Mouse (Mus musculus) hindbrain, postnatal 0 days (tissue): ENCODE measurements at regions not wholly inside any gene's neighbourhood (a gene's known extent, or its start where the extent isn't known, plus 50 kb on each side); places are given as distances from the start of the nearest gene placed in this dataset.

Source experiments
- ATAC-seq: fragments of 200-750 bp; cut with Nextera tagmentation; 2 replicates; pipeline ENCODE4 v1.8.0; 2017; ENCODE audit warnings: mild to moderate bottlenecking, moderate TSS enrichment, moderate library complexity
- DNase-seq: peaks from one replicate; pipeline ENCODE4 v3.0.0-alpha.2; 2015; ENCODE audit warnings: low spot score
- H3K27ac ChIP-seq: fragments of 300-500 bp; sonication (generic); 2 replicates; pipeline ENCODE4 v1.5.1; 2014; ENCODE audit warnings: mild to moderate bottlenecking
- H3K27me3 ChIP-seq: fragments of 300-500 bp; sonication (generic); 2 replicates; pipeline ENCODE4 v1.6.1; 2014; ENCODE audit warnings: low read length, mixed read lengths; ENCODE audit not compliant: insufficient read depth
- H3K36me3 ChIP-seq: fragments of 300-500 bp; sonication (generic); 2 replicates; pipeline ENCODE4 v1.6.1; 2014; ENCODE audit warnings: low read length, mixed read lengths; ENCODE audit not compliant: insufficient read depth
- H3K4me1 ChIP-seq: fragments of 300-500 bp; sonication (generic); 2 replicates; pipeline ENCODE4 v1.6.1; 2014; ENCODE audit warnings: antibody characterized with exemption, low read length, mixed read lengths; ENCODE audit not compliant: insufficient read depth
- H3K4me2 ChIP-seq: fragments of 300-500 bp; sonication (generic); 2 replicates; pipeline ENCODE4 v1.6.1; 2014; ENCODE audit warnings: low read depth, mild to moderate bottlenecking, low read length, moderate library complexity, mixed read lengths
- H3K4me3 ChIP-seq: fragments of 300-500 bp; sonication (generic); 2 replicates; pipeline ENCODE4 v1.5.1; 2014; ENCODE audit warnings: low read length
- H3K9ac ChIP-seq: fragments of 300-500 bp; sonication (generic); replicated peaks from 2 replicates; pipeline ENCODE4 v1.6.1; 2014; ENCODE audit warnings: mild to moderate bottlenecking, low read length, moderate library complexity, mixed read lengths
- H3K9me3 ChIP-seq: fragments of 300-500 bp; sonication (generic); 2 replicates; pipeline ENCODE4 v1.6.1; 2016; ENCODE audit warnings: low read length, mixed read lengths
- CTCF ChIP-seq: IDR thresholded peaks from 2 replicates; pipeline ENCODE4 v1.5.1; 2016; ENCODE audit warnings: antibody characterized with exemption, control low read depth, low read depth
- WGBS: fragments of 180-500 bp; shearing (Covaris S2); extraction: QIAGEN DNeasy Blood & Tissue Kit; methylation state at CpG from one replicate; pipeline ENCODE4 v1.1.7; 2014; 5-methylcytosine and 5-hydroxymethylcytosine counted together

GRCm38 (mm10) chr6:102977122-102977521 is 404.2 kb upstream of the Cntn3 start:
- no peak overlapping the region for H3K4me2 ChIP-seq
- H3K9me3 ChIP-seq: no peaks in the 10 kb centered on the region
- no peak for TF ChIP-seq CTCF
- H3K27me3 ChIP-seq: no peaks in the 10 kb centered on the region
- DNase-seq: no peak
- ATAC-seq: no peak
- no peaks in the 10 kb centered on the region for H3K4me1 ChIP-seq
- H3K36me3 ChIP-seq: no peaks in the 10 kb centered on the region
- no peak overlapping the region for H3K4me3 ChIP-seq
- 90% methylated on average over 3 of the region's 3 CpGs for WGBS
- H3K27ac ChIP-seq: no peak overlapping the region
- H3K9ac ChIP-seq: no peak overlapping the region

GRCm38 (mm10) chr6:103023326-103023725 is 450.4 kb upstream of the Cntn3 start:
- H3K4me1 ChIP-seq: no peaks in the 10 kb centered on the region
- no peak overlapping the region for H3K27ac ChIP-seq
- H3K9me3 ChIP-seq: no peaks in the 10 kb centered on the region
- H3K4me3 ChIP-seq: no peak overlapping the region
- 65% methylated on average over 2 of the region's 2 CpGs for WGBS
- no peaks in the 10 kb centered on the region for H3K27me3 ChIP-seq
- H3K36me3 ChIP-seq: no peaks in the 10 kb centered on the region
- H3K4me2 ChIP-seq: no peak overlapping the region
- TF ChIP-seq CTCF: no peak
- no peak for DNase-seq
- no peak overlapping the region for H3K9ac ChIP-seq
- ATAC-seq: no peak

DNA sequence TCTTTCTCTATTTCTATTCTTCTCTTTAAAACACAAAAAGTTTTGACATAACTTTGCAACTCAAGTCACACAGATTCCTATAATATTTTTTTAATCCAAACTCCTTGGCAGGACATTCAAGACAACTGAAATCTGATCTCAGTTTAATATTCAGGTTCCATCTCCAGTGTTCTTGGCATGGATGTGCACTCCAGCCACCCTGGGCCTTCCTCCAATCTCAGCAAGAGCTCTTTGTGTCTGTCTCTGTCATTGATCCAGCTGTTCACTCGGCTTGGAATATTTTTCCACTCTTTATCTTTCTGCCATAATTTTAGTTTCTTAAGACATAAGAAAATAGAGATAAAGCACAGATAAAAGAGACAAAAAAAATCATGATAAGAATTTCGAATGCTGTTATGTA is 451.1 kb upstream of the Cntn3 start:
- Histone ChIP-seq H3K27me3 (no peaks in the 10 kb centered on the region), H3K9me3 (no peaks in the 10 kb centered on the region), H3K27ac (no peak overlapping the region), H3K36me3 (no peaks in the 10 kb centered on the region), H3K4me3 (no peak overlapping the region), H3K4me1 (no peaks in the 10 kb centered on the region), H3K9ac (no peak overlapping the region), H3K4me2 (no peak overlapping the region)
- TF ChIP-seq CTCF: no peak
- DNase-seq (peak; percentile 64), ATAC-seq (no peak)
- WGBS: 42% methylated on average over 2 of the region's 2 CpGs

DNA sequence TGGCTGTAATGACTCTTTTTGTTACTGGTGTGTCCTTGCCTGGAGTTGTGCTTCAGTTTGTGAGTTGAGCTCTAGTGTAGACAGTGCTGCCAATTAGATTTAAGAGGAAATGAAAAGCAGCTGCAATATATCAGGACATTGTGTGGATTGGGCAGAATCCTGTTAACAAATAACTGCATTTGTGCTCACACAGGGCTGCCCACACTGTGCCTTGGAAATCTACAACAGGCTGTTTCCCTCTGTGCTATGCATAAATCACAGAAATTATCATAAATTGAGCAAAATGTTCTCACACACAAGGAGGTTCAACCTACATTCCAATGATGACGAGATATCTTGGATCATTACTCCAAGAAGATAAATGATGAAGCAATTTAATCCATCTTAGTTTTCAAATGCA is 455.2 kb upstream of the Cntn3 start:
- no peak overlapping the region for H3K4me3 ChIP-seq
- no peak overlapping the region for H3K4me2 ChIP-seq
- H3K27ac ChIP-seq: no peak overlapping the region
- DNase-seq: no peak
- no peaks in the 10 kb centered on the region for H3K27me3 ChIP-seq
- H3K9me3 ChIP-seq: no peaks in the 10 kb centered on the region
- no peak for TF ChIP-seq CTCF
- WGBS: 74% methylated on average over 1 of the region's 1 CpGs
- H3K9ac ChIP-seq: no peak overlapping the region
- H3K4me1 ChIP-seq: no peaks in the 10 kb centered on the region
- no peak for ATAC-seq
- H3K36me3 ChIP-seq: no peaks in the 10 kb centered on the region

DNA sequence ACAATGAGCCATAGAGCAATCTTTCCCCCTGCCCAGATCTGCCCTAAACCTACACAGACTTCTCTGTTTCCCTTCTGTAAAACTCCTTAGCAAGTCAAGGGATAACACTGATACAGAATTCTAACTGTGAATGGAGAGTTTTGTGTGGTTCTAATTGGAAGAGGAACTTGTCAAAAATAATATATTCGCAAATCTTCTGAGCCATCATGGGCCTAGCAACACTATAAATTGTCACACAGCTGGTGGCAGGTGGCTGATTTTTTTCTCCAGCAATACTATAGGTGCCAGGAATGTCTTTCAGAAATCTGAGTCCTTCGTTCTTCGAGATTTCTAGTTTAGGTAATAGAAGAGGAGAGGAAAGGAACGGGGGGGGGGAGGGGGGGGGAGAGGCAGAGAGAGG is 460.5 kb upstream of the Cntn3 start:
- Histone ChIP-seq H3K27ac (no peak overlapping the region), H3K4me3 (no peak overlapping the region), H3K4me1 (no peaks in the 10 kb centered on the region), H3K27me3 (no peaks in the 10 kb centered on the region), H3K9ac (no peak overlapping the region), H3K9me3 (no peaks in the 10 kb centered on the region), H3K4me2 (no peak overlapping the region), H3K36me3 (no peaks in the 10 kb centered on the region)
- TF ChIP-seq CTCF: no peak
- no peak for ATAC-seq
- WGBS: 49% methylated on average over 3 of the region's 4 CpGs
- no peak for DNase-seq

GRCm38 (mm10) chr6:103033919-103034318 is 461.0 kb upstream of the Cntn3 start:
- no peak for TF ChIP-seq CTCF
- Histone ChIP-seq H3K36me3 (no peaks in the 10 kb centered on the region), H3K4me1 (no peaks in the 10 kb centered on the region), H3K4me2 (no peak overlapping the region), H3K9me3 (no peaks in the 10 kb centered on the region), H3K27ac (no peak overlapping the region), H3K9ac (no peak overlapping the region), H3K4me3 (no peak overlapping the region), H3K27me3 (no peaks in the 10 kb centered on the region)
- ATAC-seq (no peak), DNase-seq (no peak)
- WGBS: 35% methylated on average over 7 of the region's 7 CpGs

DNA sequence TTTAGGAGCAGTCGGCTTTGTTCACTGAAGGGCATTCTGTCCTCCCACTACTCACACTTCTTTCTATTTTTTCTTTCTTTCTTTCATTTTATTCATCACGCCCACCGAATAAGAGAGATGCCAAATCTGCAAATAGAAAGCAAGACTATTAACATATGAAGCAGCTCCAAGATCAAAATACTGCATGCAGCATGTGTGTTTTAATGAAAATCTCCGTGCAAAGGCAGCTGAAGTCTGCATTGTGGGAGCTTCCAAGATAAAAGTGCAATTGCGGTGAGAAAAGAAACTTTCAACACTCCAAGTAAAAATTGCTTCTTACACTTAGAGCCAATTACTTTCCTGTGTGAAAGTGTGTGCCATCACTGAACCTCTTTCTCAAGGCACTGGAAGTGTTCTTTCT is 449.8 kb upstream of the Chl1 start:
- H3K4me1 ChIP-seq: no peaks in the 10 kb centered on the region
- TF ChIP-seq CTCF: no peak
- H3K9me3 ChIP-seq: no peaks in the 10 kb centered on the region
- H3K4me2 ChIP-seq: no peak overlapping the region
- WGBS: 57% methylated on average over 5 of the region's 5 CpGs
- H3K27ac ChIP-seq: no peak overlapping the region
- H3K4me3 ChIP-seq: no peak overlapping the region
- no peak overlapping the region for H3K9ac ChIP-seq
- no peaks in the 10 kb centered on the region for H3K27me3 ChIP-seq
- DNase-seq (no peak), ATAC-seq (no peak)
- H3K36me3 ChIP-seq: no peaks in the 10 kb centered on the region
